Mouse (Mus musculus) right cerebral cortex, postnatal 25 days (tissue): ENCODE results near the gene Daam2.

Experiments used
- DNase-seq: peaks from one replicate; pipeline ENCODE4 v3.0.0; 2022

Gene Daam2

GRCm38 (mm10) chr17:49563830-49564470 lies at the start of gene Daam2:
TSS of gene Daam2 (minus strand) at chr17:49564343.
- peak; percentile 79 for DNase-seq

DNA sequence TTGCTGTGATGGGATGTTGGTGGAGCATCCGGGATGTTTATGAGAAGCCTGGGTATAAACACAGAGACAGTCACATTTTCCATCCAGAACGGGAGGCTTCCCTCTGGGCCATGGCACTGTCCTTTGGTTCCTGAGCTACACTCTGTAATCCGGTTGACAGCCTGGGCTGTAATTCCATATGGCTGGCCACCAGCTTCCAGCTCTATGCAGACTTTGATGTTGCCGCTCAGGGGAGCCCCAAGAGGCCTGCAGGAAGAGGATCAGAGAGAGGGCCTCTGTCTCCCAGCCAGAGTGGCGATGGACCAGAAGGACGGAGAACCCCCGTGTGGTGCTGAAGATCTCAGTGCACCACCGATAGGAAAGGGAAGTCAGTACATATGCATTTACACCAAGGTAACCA lies 46.2 kb upstream of the Daam2 start:
- no peak for DNase-seq

GRCm38 (mm10) chr17:49607351-49608027 lies 43.3 kb upstream of the Daam2 start:
- no peak for DNase-seq

DNA sequence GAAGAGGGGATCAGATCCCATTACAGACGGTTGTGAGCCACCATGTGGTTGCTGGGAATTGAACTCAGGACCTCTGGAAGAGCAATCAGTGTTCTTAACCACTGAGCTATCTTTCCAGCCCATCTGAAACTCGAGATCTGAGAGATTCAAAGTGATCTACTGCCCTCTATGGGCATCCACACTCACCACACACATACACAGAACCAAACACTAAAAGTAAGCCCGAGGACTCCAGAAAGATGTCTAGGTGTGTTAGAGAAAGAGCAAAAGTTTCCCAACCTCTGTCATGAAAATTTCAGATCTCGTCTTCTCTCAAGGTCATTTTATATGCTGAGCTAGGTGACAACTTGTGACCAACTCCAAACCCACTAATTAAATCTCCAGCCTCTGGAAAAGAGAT lies 41.3 kb upstream of the Daam2 start:
- no peak for DNase-seq

DNA sequence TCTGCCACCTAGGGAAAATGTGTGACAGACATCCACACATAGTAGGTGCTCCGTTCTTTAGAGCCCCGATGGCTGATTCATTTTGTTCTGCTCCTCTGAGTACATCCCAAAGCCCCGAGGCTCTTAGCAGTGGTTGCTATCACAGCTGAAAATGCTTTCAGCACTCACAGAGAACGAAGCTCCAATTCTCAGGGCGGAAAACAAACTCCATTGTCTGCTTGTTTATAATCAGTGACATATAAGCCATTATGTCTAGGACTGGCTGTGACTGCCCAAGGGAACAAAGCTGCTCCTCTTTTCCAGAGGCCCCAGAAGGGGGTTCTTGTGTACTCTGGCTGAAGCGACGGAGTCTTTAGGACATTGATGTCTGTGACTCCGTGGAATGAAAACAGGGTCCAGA lies 25.9 kb upstream of the Daam2 start:
- DNase-seq, result no peak

- no peak for DNase-seq
Observed at GRCm38 (mm10) chr17:49582471-49582870, 18.3 kb upstream of the Daam2 start.

- no peak for DNase-seq
Observed at GRCm38 (mm10) chr17:49577321-49577720, 13.2 kb upstream of the Daam2 start.

DNA sequence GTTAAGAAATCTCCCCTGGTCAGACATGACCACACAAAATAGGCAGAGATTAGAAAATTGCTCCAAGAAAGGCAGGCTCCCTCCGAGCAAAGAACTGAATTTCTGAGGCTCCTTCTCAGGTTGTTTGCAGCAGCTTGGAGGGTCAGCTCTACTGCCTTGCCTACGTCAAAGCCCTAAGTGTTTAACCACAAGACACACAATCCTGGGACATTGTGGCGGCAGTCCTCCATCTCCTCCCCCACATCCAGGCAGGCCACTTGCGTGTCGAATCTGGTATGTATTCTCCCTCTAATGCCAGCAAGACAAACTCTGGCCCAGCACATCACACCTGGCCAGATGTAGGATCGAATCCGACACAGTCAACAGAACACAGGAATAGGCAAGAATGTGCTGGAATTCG lies 4.6 kb upstream of the Daam2 start:
- DNase-seq, result no peak

GRCm38 (mm10) chr17:49564489-49564888 lies 346 bp upstream of the Daam2 start:
- no peak for DNase-seq

- DNase-seq, result no peak
Observed at GRCm38 (mm10) chr17:49563416-49563780, 745 bp downstream of the Daam2 start.

DNA sequence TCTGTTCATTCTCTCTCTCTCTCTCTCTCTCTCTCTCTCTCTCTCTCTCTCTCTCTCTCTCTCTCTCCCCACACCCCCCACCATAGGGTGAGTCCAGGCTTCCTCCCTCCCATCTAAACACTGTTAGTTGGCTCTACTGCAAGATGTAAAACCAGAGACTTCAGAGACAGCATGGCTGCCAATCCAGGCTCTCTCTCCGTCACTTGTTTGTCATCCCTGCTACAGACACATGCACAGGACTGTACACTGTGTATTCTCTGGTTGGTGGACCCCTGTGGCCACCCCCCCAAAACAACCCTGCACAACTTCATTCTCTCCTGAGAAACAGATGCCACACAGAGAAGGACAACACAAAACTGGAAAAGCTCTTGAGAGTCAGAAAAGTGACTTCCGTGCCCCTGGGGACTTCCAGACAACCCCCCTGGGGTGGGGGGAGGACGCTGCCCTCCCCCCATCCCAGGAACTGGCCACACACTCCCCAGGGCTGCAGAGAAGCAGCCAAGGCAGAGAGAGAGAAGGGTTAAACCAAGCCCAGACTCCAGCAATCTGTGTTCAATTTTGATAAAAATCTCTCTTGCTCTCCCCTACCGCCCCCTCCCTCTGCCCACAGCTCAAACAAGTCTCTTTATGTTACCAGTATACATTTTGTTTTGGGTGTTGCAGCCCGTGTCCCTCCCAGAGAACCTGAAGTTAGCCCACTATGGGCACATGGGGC lies 1.3 kb downstream of the Daam2 start:
- no peak for DNase-seq

GRCm38 (mm10) chr17:49561985-49562384 lies 2.2 kb downstream of the Daam2 start:
- no peak for DNase-seq

GRCm38 (mm10) chr17:49559786-49560289 lies 4.3 kb downstream of the Daam2 start:
- no peak for DNase-seq

DNA sequence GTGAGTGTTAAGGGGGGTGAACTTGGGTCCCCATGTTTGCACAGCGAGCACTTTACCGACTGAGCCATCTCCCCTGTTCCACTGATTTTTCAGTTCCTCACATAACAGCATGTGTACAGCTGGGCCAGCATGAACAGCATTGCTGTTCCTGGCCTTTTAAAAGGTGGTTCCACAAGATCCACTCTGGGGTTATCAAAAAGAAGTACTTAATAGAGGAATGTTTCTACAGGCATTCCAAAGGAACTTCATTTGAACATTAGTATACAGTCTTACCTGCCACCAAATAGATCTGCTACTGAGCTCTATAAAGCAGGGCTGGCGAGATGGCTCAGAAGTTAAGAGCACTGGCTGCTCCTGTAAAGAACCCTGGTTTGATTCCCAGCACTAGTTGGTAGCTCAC lies 8.0 kb downstream of the Daam2 start:
- no peak for DNase-seq

DNA sequence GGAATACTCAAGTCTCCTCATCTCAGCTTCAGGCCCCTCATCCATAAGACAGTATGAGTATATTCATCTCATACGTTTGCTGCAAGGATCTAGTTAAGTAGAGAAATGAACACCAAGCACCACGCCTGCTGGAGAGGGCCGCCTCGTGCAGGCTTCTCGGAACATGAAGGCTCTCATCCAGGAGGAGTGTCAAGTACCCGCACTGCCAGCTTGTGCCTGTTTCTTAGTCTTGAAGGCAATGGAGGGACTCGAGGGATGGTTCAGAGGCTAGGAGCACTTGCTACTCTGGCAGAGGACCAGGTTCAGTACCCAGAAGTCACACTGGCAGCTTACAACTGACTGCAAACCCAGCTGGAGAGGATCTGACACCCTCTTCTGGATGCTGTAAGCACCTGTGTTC lies 12.2 kb downstream of the Daam2 start:
- DNase-seq, result no peak

- no peak for DNase-seq
Observed at GRCm38 (mm10) chr17:49551465-49551864, 12.7 kb downstream of the Daam2 start.

GRCm38 (mm10) chr17:49545997-49546396 lies 18.1 kb downstream of the Daam2 start:
- DNase-seq, result no peak

- no peak for DNase-seq
Observed at GRCm38 (mm10) chr17:49545424-49545823, 18.7 kb downstream of the Daam2 start.

DNA sequence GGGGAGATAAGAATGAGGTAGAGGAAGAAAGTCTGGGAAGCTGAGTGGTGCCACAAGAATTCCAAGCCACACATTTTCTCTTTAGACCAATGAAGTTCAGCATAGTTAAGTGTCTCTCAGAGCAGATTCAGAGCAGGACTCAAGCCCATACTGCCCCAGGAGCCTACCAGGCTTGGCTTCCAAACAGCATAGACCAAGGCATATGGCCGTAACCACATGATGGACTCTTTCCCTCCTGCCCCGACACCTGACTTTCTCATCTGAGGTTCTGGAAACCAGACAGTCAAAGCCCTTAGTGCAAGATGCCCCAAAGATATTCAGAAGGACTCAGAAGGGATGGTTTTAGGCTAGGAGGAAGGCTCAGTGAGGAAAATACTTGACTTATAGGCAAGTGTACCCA lies 19.6 kb downstream of the Daam2 start:
- no peak for DNase-seq

DNA sequence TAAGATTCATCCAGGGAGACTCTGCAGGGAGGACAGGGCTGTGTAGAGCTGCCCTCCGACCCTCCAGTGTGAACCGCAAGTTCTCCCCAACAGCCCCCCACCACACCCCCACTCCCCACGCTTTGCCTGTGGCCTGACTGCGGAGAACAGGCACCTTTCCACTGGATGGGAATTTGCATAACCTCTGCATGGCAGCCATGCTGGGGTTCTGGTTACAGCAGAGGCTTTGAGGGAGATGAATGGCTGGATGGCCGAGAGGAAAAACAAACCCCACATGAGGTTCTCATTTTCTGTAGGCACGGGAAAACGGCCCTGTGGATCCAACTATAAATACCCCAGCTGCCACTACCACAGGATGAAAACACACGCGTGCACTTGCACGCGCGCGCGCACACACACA lies 23.4 kb downstream of the Daam2 start:
- DNase-seq, result no peak

GRCm38 (mm10) chr17:49539204-49539603 lies 24.9 kb downstream of the Daam2 start:
- peak; percentile 35 for DNase-seq

DNA sequence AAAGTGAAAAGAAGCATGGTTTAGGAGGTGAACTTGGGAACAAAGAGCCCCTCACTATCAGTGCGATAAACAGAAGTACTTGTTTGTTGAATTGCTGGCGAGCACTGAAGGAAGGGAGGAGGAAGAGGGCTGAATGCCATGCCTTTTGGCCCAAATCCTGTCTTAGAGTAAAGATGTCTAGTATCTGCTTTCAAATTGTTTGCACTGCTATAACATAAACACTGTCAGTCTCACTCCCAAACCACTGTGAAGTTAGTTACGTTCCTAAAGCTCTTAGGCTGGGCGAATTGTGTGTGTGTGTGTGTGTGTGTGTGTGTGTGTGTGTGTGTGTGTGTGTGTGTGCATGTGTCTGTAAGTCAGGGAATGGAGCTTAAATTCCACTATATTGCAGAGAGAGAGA lies 28.6 kb downstream of the Daam2 start:
- DNase-seq, result no peak

- DNase-seq, result no peak
Observed at GRCm38 (mm10) chr17:49534267-49534719, 29.9 kb downstream of the Daam2 start.

- DNase-seq, result no peak
Observed at GRCm38 (mm10) chr17:49531661-49532060, 32.5 kb downstream of the Daam2 start.
